Mouse (Mus musculus) embryonic facial prominence, embryonic 15.5 days (tissue): ENCODE data around the gene Gm4450. TPM values are rescaled to one million over a fixed set of nuclear protein-coding genes. Genes with fewer than 3 reads are reported as not detected.
A peak's percentile ranks its signal among the peaks of the same experiment; 100 is the strongest.

Experiments
- ATAC-seq: fragments of 200-750 bp; cut with Nextera tagmentation; 2 replicates; pipeline ENCODE4 v1.8.0; 2017; ENCODE audit warnings: low read depth, moderate TSS enrichment; ENCODE audit not compliant: insufficient number of reproducible peaks, low FRiP score, low TSS enrichment
- H3K27ac ChIP-seq: fragments of 300-500 bp; sonication (generic); replicated peaks from 2 replicates; pipeline ENCODE4 v1.5.1; 2015; ENCODE audit warnings: mild to moderate bottlenecking, inconsistent platforms
- H3K27me3 ChIP-seq: fragments of 300-500 bp; sonication (generic); 2 replicates; pipeline ENCODE4 v1.6.1; 2015; ENCODE audit warnings: inconsistent platforms
- H3K36me3 ChIP-seq: fragments of 300-500 bp; sonication (generic); 2 replicates; pipeline ENCODE4 v1.6.1; 2015; ENCODE audit warnings: mild to moderate bottlenecking, inconsistent platforms
- H3K4me1 ChIP-seq: fragments of 300-500 bp; sonication (generic); 2 replicates; pipeline ENCODE4 v1.6.1; 2015; ENCODE audit warnings: inconsistent platforms
- H3K4me2 ChIP-seq: fragments of 300-500 bp; sonication (generic); replicated peaks from 2 replicates; pipeline ENCODE4 v1.6.1; 2015; ENCODE audit warnings: mild to moderate bottlenecking, inconsistent platforms
- H3K4me3 ChIP-seq: fragments of 300-500 bp; sonication (generic); replicated peaks from 2 replicates; pipeline ENCODE4 v1.5.1; 2015; ENCODE audit warnings: mild to moderate bottlenecking, inconsistent platforms
- H3K9ac ChIP-seq: fragments of 300-500 bp; sonication (generic); 2 replicates; pipeline ENCODE4 v1.6.1; 2015; ENCODE audit warnings: inconsistent platforms
- H3K9me3 ChIP-seq: fragments of 300-500 bp; sonication (generic); replicated peaks from 2 replicates; pipeline ENCODE4 v1.6.1; 2016; ENCODE audit warnings: inconsistent platforms
- WGBS: fragments of 180-500 bp; shearing (Covaris S2); methylation state at CpG from one replicate; pipeline ENCODE4 v1.1.7; 2015; 5-methylcytosine and 5-hydroxymethylcytosine counted together
- polyA plus RNA-seq: library from polyadenylated mRNA; unstranded; fragments of >200 nt; fragmentation: Nextera tagmentation; extraction: Ambion mirVana; gene quantifications from 2 replicates; pipeline ENCODE4 v1.2.1, GENCODE M21; 2015

The Gm4450 gene
- polyA plus RNA-seq, 1 experiment from 2014 or later, result not detected

GRCm38 (mm10) chr3:98435030-98435429 is 21.9 kb downstream of the Gm4450 start:
- Histone ChIP-seq H3K4me2 (no peak overlapping the region), H3K36me3 (no peaks in the 10 kb centered on the region), H3K27ac (no peak overlapping the region), H3K27me3 (peaks cover under 1% of the 10 kb centered on the region; the same call in 1 of the 2 replicates), H3K9me3 (no peaks in the 10 kb centered on the region), H3K9ac (no peak overlapping the region), H3K4me3 (no peak overlapping the region), H3K4me1 (no peaks in the 10 kb centered on the region)
- 78% methylated on average over 1 of the region's 1 CpGs for WGBS
- no peak for ATAC-seq

DNA sequence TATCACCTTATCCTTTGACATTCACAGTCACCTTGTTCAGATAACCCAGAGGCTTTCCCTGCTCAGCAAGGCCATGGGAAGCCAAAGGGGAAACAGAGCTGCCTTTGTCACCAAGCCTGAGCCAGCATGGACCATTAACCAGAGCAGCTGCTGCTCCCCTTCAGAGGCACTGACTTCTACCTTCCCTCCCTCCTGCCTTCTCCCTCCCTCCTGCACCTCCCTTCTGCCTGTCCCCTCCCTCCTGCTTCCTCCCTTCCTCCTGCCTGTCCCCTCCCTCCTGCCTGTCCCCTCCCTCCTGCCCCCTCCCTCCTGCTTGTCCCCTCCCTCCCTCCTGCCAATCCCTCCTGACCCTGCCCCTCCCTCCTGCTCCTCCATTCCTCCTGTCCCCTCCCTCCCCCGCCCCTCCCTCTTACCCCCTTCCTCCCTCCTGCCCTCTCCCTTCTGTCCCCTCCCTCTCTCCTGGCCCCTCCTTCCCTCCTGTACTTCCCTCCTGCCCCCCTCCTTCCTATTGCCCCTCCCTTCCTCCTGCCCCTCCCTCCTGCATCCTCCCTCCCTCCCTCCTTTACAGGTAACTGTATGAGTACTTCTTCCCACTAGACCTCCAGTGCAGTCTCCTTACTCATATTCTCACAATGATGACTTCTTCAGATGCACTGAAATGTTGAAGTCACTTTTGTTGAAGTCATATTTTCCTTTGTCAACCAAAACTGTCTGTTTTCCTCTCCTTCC is 22.7 kb downstream of the Gm4450 start:
- H3K4me2 ChIP-seq, result no peak overlapping the region
- WGBS, result 29% methylated on average over 1 of the region's 1 CpGs
- no peak for ATAC-seq

DNA sequence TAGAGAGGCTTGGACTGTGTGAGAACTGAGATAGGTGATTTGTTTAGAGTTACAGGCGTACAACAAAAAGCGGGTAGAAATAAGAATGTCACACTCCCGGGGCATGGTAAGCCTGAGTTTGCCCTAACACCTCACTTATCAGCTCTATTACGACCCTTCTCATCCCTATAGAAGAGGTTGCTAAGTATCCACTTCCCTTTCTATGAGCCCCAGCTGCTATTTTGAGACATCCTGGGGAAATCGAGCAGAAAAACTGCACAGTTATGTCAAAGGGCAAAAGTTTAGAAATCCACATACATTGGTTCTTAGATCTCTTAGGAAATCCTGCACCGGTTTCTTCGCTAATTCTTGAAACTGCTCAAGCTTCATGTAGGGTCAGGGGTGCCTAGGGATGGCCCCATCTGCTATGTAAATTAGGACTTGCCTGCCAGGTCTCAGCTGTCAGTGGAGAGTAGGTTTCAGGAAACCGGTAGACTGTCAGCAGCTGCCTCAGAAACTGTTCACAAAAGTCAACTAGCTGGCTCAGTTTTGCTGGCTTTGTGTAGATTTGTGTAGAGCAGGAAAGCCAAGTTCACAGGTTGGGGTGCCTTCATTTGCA is 27.9 kb downstream of the Gm4450 start:
- H3K4me3 ChIP-seq, result no peak overlapping the region
- H3K27me3 ChIP-seq, result peaks cover 39% of the 10 kb centered on the region
- 47% methylated on average over 8 of the region's 8 CpGs for WGBS
- no peak for ATAC-seq
- H3K4me2 ChIP-seq, result no peak overlapping the region
- H3K9ac ChIP-seq, result no peak overlapping the region
- H3K4me1 ChIP-seq, result peaks cover 15% of the 10 kb centered on the region
- no peaks in the 10 kb centered on the region for H3K36me3 ChIP-seq
- H3K9me3 ChIP-seq, result no peaks in the 10 kb centered on the region
- H3K27ac ChIP-seq, result no peak overlapping the region

More for the DNA sequence above, 22.7 kb downstream of the Gm4450 start:
- Histone ChIP-seq H3K27ac (no peak overlapping the region), H3K27me3 (peaks cover 8% of the 10 kb centered on the region), H3K4me1 (no peaks in the 10 kb centered on the region), H3K4me3 (no peak overlapping the region), H3K9ac (no peak overlapping the region), H3K36me3 (no peaks in the 10 kb centered on the region), H3K9me3 (no peaks in the 10 kb centered on the region)

- Histone ChIP-seq H3K9me3 (no peaks in the 10 kb centered on the region), H3K9ac (0 out of 2 replicates have a peak overlapping the region, but pooled peaks have one; percentile 2), H3K4me1 (peaks cover 15% of the 10 kb centered on the region), H3K27me3 (peaks cover 39% of the 10 kb centered on the region), H3K36me3 (no peaks in the 10 kb centered on the region), H3K4me3 (peak overlapping the region; percentile 56), H3K4me2 (peak overlapping the region; percentile 98), H3K27ac (no peak overlapping the region)
- 8% methylated on average over 17 of the region's 17 CpGs for WGBS
- no peak for ATAC-seq
These were observed 28.5 kb downstream of the Gm4450 start for GRCm38 (mm10) chr3:98428449-98428775.

DNA sequence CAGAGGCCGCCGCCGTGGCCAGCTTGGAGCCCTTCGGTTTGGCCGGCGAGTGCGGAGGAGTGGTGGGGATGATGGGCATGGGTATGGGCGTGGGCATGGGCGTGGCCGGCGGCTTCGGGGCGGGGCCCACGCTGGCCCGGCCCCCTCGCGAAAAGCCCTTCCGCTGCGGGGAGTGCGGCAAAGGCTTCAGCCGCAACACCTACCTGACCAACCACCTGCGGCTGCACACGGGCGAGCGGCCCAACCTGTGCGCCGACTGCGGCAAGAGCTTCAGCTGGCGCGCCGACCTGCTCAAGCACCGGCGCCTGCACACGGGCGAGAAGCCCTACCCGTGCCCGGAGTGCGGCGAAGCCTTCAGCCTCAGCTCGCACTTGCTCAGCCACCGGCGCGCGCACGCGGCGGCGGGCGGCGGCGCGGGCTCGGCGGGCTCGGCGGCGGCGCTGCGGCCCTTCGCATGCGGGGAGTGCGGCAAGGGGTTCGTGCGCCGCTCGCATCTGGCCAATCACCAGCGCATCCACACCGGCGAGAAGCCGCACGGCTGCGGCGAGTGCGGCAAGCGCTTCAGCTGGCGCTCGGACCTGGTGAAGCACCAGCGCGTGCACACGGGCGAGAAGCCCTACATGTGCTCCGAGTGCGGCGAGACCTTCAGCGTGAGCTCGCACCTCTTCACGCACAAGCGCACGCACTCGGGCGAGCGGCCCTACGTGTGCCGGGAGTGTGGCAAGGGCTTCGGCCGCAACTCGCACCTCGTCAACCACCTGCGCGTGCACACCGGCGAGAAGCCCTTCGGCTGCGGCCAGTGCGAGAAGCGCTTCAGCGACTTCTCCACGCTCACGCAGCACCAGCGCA is 29.1 kb downstream of the Gm4450 start:
- H3K27ac ChIP-seq, result no peak overlapping the region
- ATAC-seq, result peak; percentile 94
- peak overlapping the region; percentile 2; the same call in 1 of the 2 replicates for H3K9ac ChIP-seq
- WGBS, result under 1% methylated on average over 109 of the region's 110 CpGs
- peaks cover 39% of the 10 kb centered on the region for H3K27me3 ChIP-seq
- no peaks in the 10 kb centered on the region for H3K36me3 ChIP-seq
- no peaks in the 10 kb centered on the region for H3K9me3 ChIP-seq
- peak overlapping the region; percentile 98 for H3K4me2 ChIP-seq
- peak overlapping the region; percentile 56 for H3K4me3 ChIP-seq
- peaks cover 15% of the 10 kb centered on the region for H3K4me1 ChIP-seq

DNA sequence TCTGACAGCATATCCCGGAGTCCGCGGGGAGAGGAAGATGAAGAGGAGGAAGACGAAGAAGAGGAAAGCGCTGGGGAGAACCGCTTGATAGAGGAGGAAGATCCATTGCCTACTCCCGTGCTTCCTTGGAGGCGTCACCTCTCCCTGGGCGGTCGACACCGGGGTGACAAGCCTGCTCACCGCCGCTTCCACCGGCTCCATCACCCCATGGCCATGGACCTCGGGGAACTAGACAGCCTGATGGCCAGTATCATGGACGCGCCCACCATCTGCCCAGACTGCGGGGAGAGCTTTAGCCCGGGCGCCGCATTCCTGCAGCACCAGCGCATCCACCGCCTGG is 29.7 kb downstream of the Gm4450 start:
- no peak for ATAC-seq
- Histone ChIP-seq H3K36me3 (no peaks in the 10 kb centered on the region), H3K9ac (peak overlapping the region; percentile 2; the same call in 1 of the 2 replicates)

GRCm38 (mm10) chr3:98426749-98427148 is 30.2 kb downstream of the Gm4450 start:
- H3K9ac ChIP-seq, result no peak overlapping the region
- peak overlapping the region; percentile 56 for H3K4me3 ChIP-seq
- H3K4me2 ChIP-seq, result peak overlapping the region; percentile 98
- H3K9me3 ChIP-seq, result no peaks in the 10 kb centered on the region
- H3K4me1 ChIP-seq, result peaks cover 15% of the 10 kb centered on the region
- no peak for ATAC-seq
- no peak overlapping the region for H3K27ac ChIP-seq
- no peaks in the 10 kb centered on the region for H3K36me3 ChIP-seq
- 56% methylated on average over 5 of the region's 5 CpGs for WGBS
- H3K27me3 ChIP-seq, result peaks cover 39% of the 10 kb centered on the region

More for the DNA sequence above, 29.7 kb downstream of the Gm4450 start:
- peaks cover 15% of the 10 kb centered on the region for H3K4me1 ChIP-seq
- no peaks in the 10 kb centered on the region for H3K9me3 ChIP-seq
- H3K27me3 ChIP-seq, result peaks cover 39% of the 10 kb centered on the region
- no peak overlapping the region for H3K27ac ChIP-seq
- peak overlapping the region; percentile 56 for H3K4me3 ChIP-seq
- WGBS, result 3% methylated on average over 23 of the region's 23 CpGs
- peak overlapping the region; percentile 98 for H3K4me2 ChIP-seq

GRCm38 (mm10) chr3:98422926-98423325 is 34.0 kb downstream of the Gm4450 start:
- 85% methylated on average over 4 of the region's 4 CpGs for WGBS
- H3K27me3 ChIP-seq, result peaks cover 17% of the 10 kb centered on the region
- no peaks in the 10 kb centered on the region for H3K9me3 ChIP-seq
- H3K4me1 ChIP-seq, result peaks cover 9% of the 10 kb centered on the region
- H3K36me3 ChIP-seq, result no peaks in the 10 kb centered on the region
- no peak overlapping the region for H3K4me3 ChIP-seq
- no peak overlapping the region for H3K9ac ChIP-seq
- ATAC-seq, result no peak
- no peak overlapping the region for H3K27ac ChIP-seq
- no peak overlapping the region for H3K4me2 ChIP-seq

DNA sequence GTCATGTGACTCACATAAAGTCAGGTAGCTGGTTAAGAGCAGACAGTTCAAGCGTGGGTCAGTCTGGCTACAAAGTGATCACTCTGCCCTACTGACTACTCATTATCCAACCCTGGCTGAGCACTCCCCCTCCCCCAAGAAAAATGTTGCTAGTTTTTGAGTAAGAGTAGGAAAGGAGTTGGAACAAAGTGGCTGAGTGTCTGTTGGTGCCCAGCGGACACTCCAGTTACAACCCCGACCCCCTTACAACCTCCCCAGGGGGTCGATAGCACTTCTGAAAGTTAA is 37.2 kb downstream of the Gm4450 start:
- no peak for ATAC-seq
- Histone ChIP-seq H3K36me3 (no peaks in the 10 kb centered on the region), H3K4me1 (peaks cover 6% of the 10 kb centered on the region; the same call in 1 of the 2 replicates), H3K27me3 (no peaks in the 10 kb centered on the region), H3K4me3 (no peak overlapping the region), H3K4me2 (no peak overlapping the region), H3K9me3 (no peaks in the 10 kb centered on the region), H3K9ac (no peak overlapping the region), H3K27ac (no peak overlapping the region)
- 54% methylated on average over 4 of the region's 4 CpGs for WGBS

DNA sequence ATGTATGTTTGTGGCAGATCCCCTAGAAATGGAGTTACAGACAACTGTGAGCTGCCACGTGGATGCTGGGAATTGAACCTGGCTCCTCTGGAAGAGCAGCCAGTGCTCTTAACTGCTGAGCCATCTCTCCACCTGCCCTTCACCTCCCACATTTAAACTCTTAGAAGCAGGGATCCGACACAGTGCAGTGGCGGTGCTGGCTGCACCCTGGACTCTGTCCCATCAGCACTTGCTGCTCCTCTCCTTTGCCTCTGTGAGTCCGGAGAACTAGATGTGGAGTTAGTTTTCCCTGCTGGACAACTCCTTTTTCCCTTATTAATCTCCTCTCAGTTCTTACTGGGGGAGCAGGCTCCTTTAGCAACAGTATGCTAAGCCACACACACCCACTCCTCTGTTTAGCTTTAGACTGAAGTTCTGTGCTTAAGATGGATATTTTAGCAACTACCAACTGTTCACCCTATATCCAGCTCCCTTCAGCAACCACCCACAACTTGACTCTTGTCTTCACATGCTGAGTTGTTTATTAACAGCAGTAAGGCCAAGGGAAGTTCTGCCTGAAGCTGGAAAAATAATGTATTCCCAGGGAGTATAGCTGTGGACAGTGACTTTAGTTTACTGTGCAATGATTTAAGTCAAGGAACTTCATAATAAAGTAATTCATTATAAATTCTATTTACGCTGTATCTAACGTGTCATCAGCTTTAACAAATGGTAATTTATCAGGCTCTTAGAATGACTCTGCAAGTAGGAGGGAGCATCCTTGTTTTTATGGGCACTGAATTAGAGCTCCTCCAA is 37.7 kb downstream of the Gm4450 start:
- H3K4me1 ChIP-seq, result peaks cover 6% of the 10 kb centered on the region; the same call in 1 of the 2 replicates
- no peaks in the 10 kb centered on the region for H3K27me3 ChIP-seq
- no peak overlapping the region for H3K9ac ChIP-seq
- H3K4me3 ChIP-seq, result no peak overlapping the region
- no peak overlapping the region for H3K4me2 ChIP-seq
- ATAC-seq, result no peak
- H3K36me3 ChIP-seq, result no peaks in the 10 kb centered on the region
- H3K27ac ChIP-seq, result no peak overlapping the region
- 72% methylated on average over 6 of the region's 6 CpGs for WGBS
- H3K9me3 ChIP-seq, result no peaks in the 10 kb centered on the region

GRCm38 (mm10) chr3:98417328-98417727 is 39.6 kb downstream of the Gm4450 start:
- peaks cover 6% of the 10 kb centered on the region; the same call in 1 of the 2 replicates for H3K4me1 ChIP-seq
- H3K4me2 ChIP-seq, result no peak overlapping the region
- WGBS, result 51% methylated on average over 4 of the region's 4 CpGs
- 0 out of 2 replicates have a peak, but pooled peaks have one; percentile 44 for ATAC-seq
- no peaks in the 10 kb centered on the region for H3K36me3 ChIP-seq
- H3K27ac ChIP-seq, result no peak overlapping the region
- no peak overlapping the region for H3K4me3 ChIP-seq
- H3K9me3 ChIP-seq, result no peaks in the 10 kb centered on the region
- no peak overlapping the region for H3K9ac ChIP-seq
- H3K27me3 ChIP-seq, result no peaks in the 10 kb centered on the region
